Mouse (Mus musculus) erythroblast, embryonic 14.5 days (primary cell): ENCODE measurements around the gene Nipsnap3a.

Experiments used
- GATA1 ChIP-seq: IDR thresholded peaks from 2 replicates; pipeline ENCODE4 v1.6.1; 2012; ENCODE audit warnings: low read length, inconsistent platforms, mixed read lengths
- TAL1 ChIP-seq: IDR thresholded peaks from 3 replicates; pipeline ENCODE4 v1.6.1; 2012; ENCODE audit warnings: low read length, inconsistent platforms, mixed read lengths

GRCm38 (mm10) chr4:53014421-53014820, 25.3 kb downstream of the Nipsnap3a start:
- no peak for TF ChIP-seq TAL1
- TF ChIP-seq GATA1 = no peak
